Mouse (Mus musculus): ENCODE data around the gene Wdr38.

DNA sequence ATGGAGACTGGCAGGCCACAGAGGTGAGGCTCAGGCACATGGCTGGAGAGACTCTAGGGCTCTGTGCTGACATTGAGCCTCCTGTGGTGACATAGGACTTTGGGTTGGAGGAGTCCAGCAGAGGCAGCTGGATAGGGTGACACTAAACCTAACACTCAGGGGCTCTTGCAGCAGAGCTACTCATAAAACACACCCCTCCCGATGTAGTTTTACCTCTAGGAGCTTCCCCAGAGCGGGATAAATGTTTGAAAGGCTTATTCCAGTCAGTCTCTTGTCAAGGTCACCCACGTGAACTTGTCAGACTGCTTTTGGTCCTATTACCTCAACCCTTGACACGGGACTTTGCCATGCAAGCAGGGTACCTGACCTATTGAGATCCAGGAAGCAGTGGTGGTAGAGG is 2.1 kb downstream of the Wdr38 start:
- TF ChIP-seq CTCF (IDR thresholded peaks at IDR 0.05; ENCODE audit: extremely low read depth, insufficient read depth, insufficient read length, insufficient replicate concordance) (no peak), POLR2A (IDR thresholded peaks at IDR 0.05; ENCODE audit: low read depth, low read length) (no peak)

Data from spleen, adult 2 months (tissue).